Mouse (Mus musculus): Measurements from ENCODE around the gene Rpn2. TPM values are rescaled to one million over a fixed set of nuclear protein-coding genes. Genes with fewer than 3 reads are reported as not detected.

Gene Rpn2
- total RNA-seq, 4 experiments from 2014 or later = 99.4 to 106 (median 101) TPM

DNA sequence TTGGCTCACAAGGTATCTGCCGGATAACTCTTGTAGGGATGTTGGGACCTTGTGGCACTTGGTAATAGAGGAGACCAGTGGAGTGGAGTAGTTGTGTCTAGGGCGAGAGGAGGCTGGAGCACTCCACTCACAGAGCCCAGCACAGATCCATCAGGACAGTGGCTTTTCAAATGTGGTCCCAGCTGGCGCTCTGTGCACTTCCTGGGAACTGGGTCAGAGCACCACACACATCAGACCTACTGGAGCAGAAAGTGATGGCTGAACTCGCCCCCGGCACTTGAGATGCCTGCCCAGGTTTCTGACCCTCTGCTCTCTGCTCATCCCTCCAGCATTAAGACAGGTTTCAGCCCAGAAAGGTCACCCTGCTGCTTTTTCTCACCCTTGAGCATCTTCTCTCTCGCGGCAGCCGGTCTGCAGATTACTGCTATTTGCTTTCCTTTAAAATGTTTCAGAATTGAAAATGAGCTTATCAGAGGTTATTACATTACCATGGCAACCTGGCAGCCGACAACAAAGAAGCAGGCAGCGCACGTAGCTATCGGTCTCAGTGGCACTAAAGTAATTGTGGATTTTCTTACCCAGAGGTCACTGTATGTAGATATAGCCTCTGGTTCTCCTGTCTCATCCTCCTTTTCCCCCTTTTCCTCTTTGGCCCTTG, 70.4 kb downstream of the Rpn2 start:
- no peak for DNase-seq (ENCODE audit: low spot score)

DNA sequence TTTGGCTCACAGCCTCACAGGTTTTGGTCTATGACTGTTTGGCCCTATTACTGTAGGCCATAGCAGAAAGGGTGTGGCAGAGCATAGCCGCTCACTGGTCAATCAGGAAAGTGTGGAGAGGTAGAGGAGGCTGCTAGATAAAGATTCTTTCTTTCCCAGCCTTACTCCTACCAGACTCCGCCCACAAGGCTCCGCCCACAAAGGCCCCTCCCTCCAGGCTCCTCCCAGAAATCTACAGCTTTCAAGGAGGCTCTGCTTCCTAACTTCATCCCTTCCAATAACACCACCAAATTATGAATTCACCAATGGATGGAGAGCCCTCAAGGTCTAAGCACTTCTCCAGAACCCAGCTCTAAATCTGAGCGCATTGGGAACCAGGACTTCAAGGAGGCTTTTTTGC, 74.4 kb downstream of the Rpn2 start:
- DNase-seq (ENCODE audit: low spot score) = no peak

DNA sequence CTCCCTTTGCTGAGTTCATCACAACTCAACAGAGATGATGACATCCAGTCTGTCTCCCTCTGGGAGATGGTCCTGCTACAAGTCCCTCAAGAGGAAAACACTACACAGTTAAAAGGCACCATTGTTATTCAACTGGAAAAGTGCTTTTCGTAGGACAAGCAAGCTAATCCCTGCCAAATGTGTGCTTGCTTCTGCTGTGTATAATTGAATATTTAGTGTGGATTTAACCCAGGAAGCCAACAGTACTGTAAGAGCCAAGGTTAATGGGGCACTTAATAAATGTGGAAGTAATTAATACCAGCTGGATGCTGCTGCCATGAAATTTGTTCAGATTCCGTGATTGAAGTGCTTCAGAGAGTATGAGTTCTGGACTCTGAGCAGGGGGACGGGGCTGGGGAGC, 75.3 kb downstream of the Rpn2 start:
- DNase-seq (ENCODE audit: low spot score) = no peak

DNA sequence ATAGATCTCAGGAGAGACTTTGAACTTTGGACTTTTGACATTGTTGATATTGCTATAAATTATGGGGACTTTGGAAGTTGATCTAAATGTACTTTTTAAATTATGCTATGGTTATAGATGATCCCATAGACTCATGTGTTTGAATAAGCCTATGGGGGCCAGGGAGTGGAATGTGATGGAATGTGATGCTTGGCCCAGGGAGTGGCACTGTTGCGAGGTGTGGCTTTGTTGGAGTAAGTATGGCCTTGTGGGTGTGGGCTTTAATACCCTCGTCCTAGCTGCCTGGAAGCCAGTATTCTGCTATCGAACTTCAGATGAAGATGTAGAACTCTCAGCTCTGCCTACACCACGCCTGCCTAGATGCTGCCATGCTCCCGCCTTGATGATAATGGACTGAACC, 81.2 kb downstream of the Rpn2 start:
- DNase-seq (ENCODE audit: low spot score) = no peak

DNA sequence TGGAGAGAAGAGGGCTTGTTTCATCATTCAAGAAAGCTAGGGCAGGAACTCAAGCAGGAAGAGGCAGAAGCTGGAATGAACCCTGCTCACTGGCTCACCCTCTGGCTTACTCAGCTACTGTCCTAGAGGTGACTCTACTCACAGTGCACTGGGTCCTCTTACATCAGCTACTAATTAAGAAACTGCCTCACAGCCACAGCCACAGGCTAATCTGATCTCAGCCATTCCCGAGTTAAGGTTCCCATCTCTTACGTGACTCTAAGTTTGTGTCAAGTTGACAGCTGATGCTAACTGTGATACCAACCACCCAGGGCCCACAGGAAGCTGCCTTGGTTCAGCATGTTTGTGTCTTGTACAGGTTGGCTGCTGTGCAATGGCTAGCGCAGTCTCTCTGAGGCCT, 84.2 kb downstream of the Rpn2 start:
- no peak for DNase-seq (ENCODE audit: low spot score)

DNA sequence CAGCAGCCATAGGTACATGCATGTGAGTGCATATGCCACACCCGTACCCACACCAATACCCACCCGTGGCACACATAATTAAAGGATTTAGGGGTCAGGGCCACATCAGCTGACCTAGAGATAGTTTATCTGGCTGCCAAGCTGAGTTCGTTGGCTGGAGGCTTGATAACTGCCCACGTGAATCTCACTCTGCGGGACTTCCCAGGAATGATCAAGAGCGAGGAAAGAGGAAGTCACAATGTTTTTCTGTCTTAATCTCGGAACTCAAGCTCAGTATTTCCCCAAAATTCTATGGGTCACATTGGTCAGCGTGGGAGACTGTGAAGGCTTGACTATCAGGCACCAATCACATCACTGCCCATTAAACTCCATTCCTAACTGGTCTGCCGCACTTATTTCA, 87.9 kb downstream of the Rpn2 start:
- peak; percentile 27 for DNase-seq (ENCODE audit: low spot score)

DNA sequence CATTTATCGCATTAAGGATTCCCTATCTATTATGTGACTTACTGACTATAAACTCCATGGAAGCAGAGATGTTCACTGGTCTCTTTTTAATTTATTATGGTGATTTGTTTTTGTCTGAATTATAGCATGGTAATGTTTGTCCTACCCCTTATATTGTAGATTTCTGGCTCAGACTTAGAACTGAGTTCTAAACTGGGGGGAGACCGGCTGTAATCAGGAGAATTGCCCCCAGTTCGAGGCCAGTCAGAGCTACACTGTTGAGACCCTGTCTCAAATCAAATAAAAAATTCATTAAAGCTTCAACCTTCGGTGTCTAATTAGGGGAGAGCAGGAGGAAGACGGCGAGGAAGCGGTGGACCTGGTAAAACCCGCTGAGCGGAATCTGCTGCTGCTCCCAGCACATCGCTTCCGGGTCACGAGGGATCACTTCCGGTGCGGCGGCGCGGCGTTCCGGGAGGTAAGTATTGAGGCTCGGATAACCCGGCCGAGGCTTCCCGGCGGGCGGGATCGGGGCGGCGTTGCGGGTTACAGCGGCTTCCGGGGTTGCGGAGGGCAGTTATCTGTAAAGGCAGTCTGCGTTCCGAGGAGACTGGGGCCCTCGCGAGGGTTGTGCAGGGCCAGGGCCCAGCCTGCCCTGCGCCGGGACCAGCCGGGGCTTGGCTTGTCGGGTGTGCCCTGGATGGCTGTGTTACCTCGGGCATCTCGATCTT, 88.5 kb downstream of the Rpn2 start, which contains the start of gene Manbal:
Manbal (plus strand) TSS at position 411 of the 710 bp plus-strand sequence.
- peak; percentile 94 for DNase-seq (ENCODE audit: low spot score)

DNA sequence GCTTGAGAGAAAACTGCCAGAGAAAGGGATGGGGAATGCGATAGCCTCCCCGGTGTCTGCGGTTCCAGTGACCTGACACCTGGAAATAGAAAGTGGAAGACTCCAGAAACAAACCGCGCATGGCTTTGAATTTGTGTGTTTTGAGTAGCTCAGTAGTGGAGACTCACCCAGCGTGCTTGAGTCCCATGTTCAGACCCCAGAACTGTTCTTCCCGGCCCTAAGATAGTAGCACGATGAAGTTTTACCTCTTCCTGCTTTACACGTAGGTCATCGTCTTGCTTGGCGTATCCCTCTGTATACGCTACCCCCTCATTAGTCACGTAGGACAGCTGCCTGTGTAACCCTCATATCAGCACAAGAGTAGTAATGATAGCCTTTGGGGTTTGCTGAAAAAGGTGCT, 89.2 kb downstream of the Rpn2 start:
- no peak for DNase-seq (ENCODE audit: low spot score)

DNA sequence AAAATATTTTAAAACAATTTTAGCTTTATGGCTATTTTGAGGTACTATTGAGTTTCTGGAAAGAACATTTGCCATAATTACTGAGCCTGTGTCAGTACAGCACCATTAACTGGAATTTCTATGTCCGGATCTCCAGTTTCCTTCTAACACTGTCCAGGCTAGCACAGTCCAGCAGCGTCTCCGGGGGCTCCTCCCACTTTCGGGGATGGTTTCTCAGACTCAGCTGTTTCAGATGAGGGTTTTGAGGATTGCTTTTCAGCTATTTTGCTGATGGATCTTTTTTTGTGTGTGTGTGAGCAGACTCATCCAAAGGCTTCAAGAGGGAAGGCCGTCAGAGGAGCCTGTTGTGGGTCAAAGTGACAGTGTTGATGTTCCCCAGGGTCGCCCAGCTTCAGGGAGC, 92.9 kb downstream of the Rpn2 start:
- peak; percentile 27 for DNase-seq (ENCODE audit: low spot score)

DNA sequence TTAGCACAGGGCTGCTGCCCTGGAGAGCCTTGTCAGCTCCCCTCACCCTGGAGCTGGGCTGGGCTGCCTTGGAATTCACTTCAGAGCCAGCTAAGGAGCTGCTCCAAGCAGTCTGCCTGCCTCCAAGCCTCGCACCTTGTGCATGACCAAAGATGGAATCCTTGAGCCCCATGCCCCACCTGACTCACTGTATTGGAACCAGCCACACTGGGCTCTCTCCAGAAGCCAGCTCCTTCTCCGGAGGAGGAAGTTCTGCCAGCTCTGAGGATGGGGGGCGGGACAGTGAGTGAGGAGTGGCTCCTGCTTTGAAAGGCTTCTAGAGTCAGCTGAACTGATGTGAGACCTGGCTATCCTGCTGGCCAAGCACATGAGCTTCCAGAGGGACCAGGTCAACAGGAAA, 94.9 kb downstream of the Rpn2 start:
- no peak for DNase-seq (ENCODE audit: low spot score)

DNA sequence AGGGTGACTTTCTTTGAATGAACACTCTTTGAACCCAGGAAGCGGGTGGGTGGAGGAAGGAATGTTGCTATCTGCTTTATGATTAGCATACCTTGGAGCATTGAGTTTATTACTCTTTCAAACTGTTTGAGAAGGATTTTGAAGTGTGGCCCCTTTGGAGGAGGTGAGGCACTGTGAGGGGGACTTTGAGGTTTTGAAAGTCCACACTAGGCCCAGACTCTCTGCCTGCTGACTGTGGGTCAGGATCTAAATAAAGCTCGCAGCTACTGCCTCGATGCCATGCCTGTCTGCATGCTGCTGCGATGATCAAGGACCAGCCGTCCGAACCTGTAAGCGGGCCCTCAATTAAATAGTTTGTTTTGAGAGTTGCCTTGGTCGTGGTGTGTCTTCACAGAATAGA, 96.2 kb downstream of the Rpn2 start:
- no peak for DNase-seq (ENCODE audit: low spot score)

Other genes with a start within 250 kb of the Rpn2 start
- 10 to 100 TPM in 1 of 4 experiments, 1 to 10 TPM in 3; 8.7 to 11.1 (median 8.9) TPM for gene Soga1, start 199.8 kb upstream of the Rpn2 start, total RNA-seq (2022)
- not detected for gene Tldc2, start 192.0 kb upstream of the Rpn2 start, total RNA-seq (2022)
- gene Samhd1, start 143.8 kb upstream of the Rpn2 start, total RNA-seq (2022) = 10 to 100 TPM; 20.5 to 23.6 (median 21.5) TPM
- 1 to 10 TPM; 1.2 to 1.9 (median 1.3) TPM for gene Rbl1, start 74.5 kb upstream of the Rpn2 start, total RNA-seq (2022)
- gene Mroh8, start 532 bp downstream of the Rpn2 start, total RNA-seq (2022) = under 1 TPM; 0.13 to 0.49 (median 0.23) TPM
- gene Ghrh, start 68.5 kb downstream of the Rpn2 start, total RNA-seq (2022) = not detected
- gene Manbal, start 88.6 kb downstream of the Rpn2 start, total RNA-seq (2022) = 10 to 100 TPM; 19.6 to 24.3 (median 22.9) TPM
- gene Src, start 139.4 kb downstream of the Rpn2 start, total RNA-seq (2022) = 1 to 10 TPM; 3.2 to 4.9 (median 3.7) TPM

Measured in heart, adult 8-10 months (tissue).